Mouse (Mus musculus): ENCODE results near the gene Fam69a.
A peak's percentile ranks its signal among the peaks of the same experiment; 100 is the strongest.
"Not testable (repeated sequence)": the region's sequence is repeated elsewhere in the genome, so short reads cannot be mapped to it uniquely, and the experiment has no call there.

Fam69a gene

GRCm38 (mm10) chr5:107908514-107909110 lies 78.3 kb downstream of the Fam69a start:
- no peak for DNase-seq (ENCODE audit: low spot score in 2 of 2)

GRCm38 (mm10) chr5:107904325-107904724 lies 82.6 kb downstream of the Fam69a start:
- no peak for DNase-seq (ENCODE audit: low spot score in 2 of 2)

- DNase-seq (ENCODE audit: low spot score in 2 of 2): no peak
Measured at GRCm38 (mm10) chr5:107901014-107901615, 85.8 kb downstream of the Fam69a start.

- DNase-seq (ENCODE audit: low spot score in 2 of 2): peak; percentile 90 to 94
Measured at GRCm38 (mm10) chr5:107900206-107901013, 86.5 kb downstream of the Fam69a start, which contains the start of gene Rpl5. Rpl5 (plus strand) TSS chr5:107900502.

GRCm38 (mm10) chr5:107896265-107896664 lies 90.6 kb downstream of the Fam69a start:
- no peak for DNase-seq (ENCODE audit: low spot score in 2 of 2)

GRCm38 (mm10) chr5:107894676-107895075 lies 92.2 kb downstream of the Fam69a start:
- no peak for DNase-seq (ENCODE audit: low spot score in 2 of 2)

GRCm38 (mm10) chr5:107891515-107891914 lies 95.4 kb downstream of the Fam69a start:
- DNase-seq (ENCODE audit: low spot score in 2 of 2): not testable (repeated sequence)

GRCm38 (mm10) chr5:107889994-107890888 lies 96.6 kb downstream of the Fam69a start:
- DNase-seq (ENCODE audit: low spot score in 2 of 2): no peak

GRCm38 (mm10) chr5:107880710-107881109 lies 106.2 kb downstream of the Fam69a start:
- DNase-seq (ENCODE audit: low spot score in 2 of 2): no peak

- DNase-seq (ENCODE audit: low spot score in 2 of 2): no peak
Measured at GRCm38 (mm10) chr5:107877053-107877452, 109.8 kb downstream of the Fam69a start.

- DNase-seq (ENCODE audit: low spot score in 2 of 2): no peak
Measured at GRCm38 (mm10) chr5:107875261-107875611, 111.6 kb downstream of the Fam69a start.

- no peak for DNase-seq (ENCODE audit: low spot score in 2 of 2)
Measured at GRCm38 (mm10) chr5:107874561-107875260, 112.2 kb downstream of the Fam69a start, which contains the start of gene Evi5. Evi5 (minus strand) TSS chr5:107875107.

- DNase-seq (ENCODE audit: low spot score in 2 of 2): no peak
Measured at GRCm38 (mm10) chr5:107873886-107874302, 113.0 kb downstream of the Fam69a start.

- no peak for DNase-seq (ENCODE audit: low spot score in 2 of 2)
Measured at GRCm38 (mm10) chr5:107873330-107873729, 113.6 kb downstream of the Fam69a start.

GRCm38 (mm10) chr5:107869701-107870100 lies 117.2 kb downstream of the Fam69a start:
- no peak for DNase-seq (ENCODE audit: low spot score in 2 of 2)

GRCm38 (mm10) chr5:107868905-107869424 lies 117.9 kb downstream of the Fam69a start:
- DNase-seq (ENCODE audit: low spot score in 2 of 2): peak; percentile 86 to 94

- DNase-seq (ENCODE audit: low spot score in 2 of 2): peak; percentile 57 to 60
Measured at GRCm38 (mm10) chr5:107867970-107868904, 118.6 kb downstream of the Fam69a start.

- DNase-seq (ENCODE audit: low spot score in 2 of 2): peak in 1 of 2 experiments; percentile 19
Measured at GRCm38 (mm10) chr5:107866127-107867126, 120.5 kb downstream of the Fam69a start.

Data from urinary bladder, postnatal 36 days (tissue).